Mouse (Mus musculus) macrophage (primary cell): ENCODE measurements around the gene Sgk1. TPM values are rescaled to one million over a fixed set of nuclear protein-coding genes. Genes with fewer than 3 reads are reported as not detected.
A peak's percentile ranks its signal among the peaks of the same experiment; 100 is the strongest.
"Not testable (repeated sequence)": the region's sequence is repeated elsewhere in the genome, so short reads cannot be mapped to it uniquely, and the experiment has no call there.

Experiments
- H3K27ac ChIP-seq: fragments of 350-480 bp; formaldehyde crosslinking; 2 replicates; pipeline ENCODE4 v1.9.0; 2021
- H3K36me3 ChIP-seq: fragments of 350-480 bp; formaldehyde crosslinking; 2 replicates; pipeline ENCODE4 v1.9.0; 2021; ENCODE audit errors: inconsistent target
- H3K4me3 ChIP-seq: fragments of 350-480 bp; formaldehyde crosslinking; 2 replicates; pipeline ENCODE4 v1.9.0; 2021; ENCODE audit errors: inconsistent target
- H3K79me2 ChIP-seq: fragments of 350-480 bp; formaldehyde crosslinking; 2 replicates; pipeline ENCODE4 v1.9.0; 2021; ENCODE audit errors: inconsistent target
- WGBS: methylation state at CpG from one replicate; pipeline ENCODE4 v1.1.7; 2026; ENCODE audit warnings: inconsistent platforms; ENCODE audit not compliant: missing documents; 5-methylcytosine and 5-hydroxymethylcytosine counted together
- polyA plus RNA-seq: library from polyadenylated mRNA; stranded (reverse); fragments of 250-400 nt; gene quantifications from 3 replicates; pipeline ENCODE4 v1.2.4, GENCODE M21; 2018; ENCODE audit warnings: inconsistent platforms

The Sgk1 gene
- polyA plus RNA-seq, 1 experiment from 2014 or later = 76.1 TPM

- H3K79me2 ChIP-seq = no peaks in the 10 kb centered on the region
- no peaks in the 10 kb centered on the region for H3K36me3 ChIP-seq
- WGBS = 98% methylated on average over 4 of the region's 4 CpGs
Measured at GRCm38 (mm10) chr10:21892104-21892503, 10.1 kb downstream of the Sgk1 start.

GRCm38 (mm10) chr10:21898417-21898816 is 16.4 kb downstream of the Sgk1 start:
- Histone ChIP-seq H3K27ac (no peak overlapping the region), H3K36me3 (no peaks in the 10 kb centered on the region)
- WGBS = 90% methylated on average over 4 of the region's 4 CpGs

More at GRCm38 (mm10) chr10:21892104-21892503, 10.1 kb downstream of the Sgk1 start:
- Histone ChIP-seq H3K27ac (no peak overlapping the region), H3K4me3 (no peak overlapping the region)

GRCm38 (mm10) chr10:21898851-21899250 is 16.9 kb downstream of the Sgk1 start:
- not testable (repeated sequence) for H3K27ac ChIP-seq, H3K79me2 ChIP-seq, H3K36me3 ChIP-seq, H3K4me3 ChIP-seq
- 95% methylated on average over 17 of the region's 17 CpGs for WGBS

More at GRCm38 (mm10) chr10:21898417-21898816, 16.4 kb downstream of the Sgk1 start:
- no peaks in the 10 kb centered on the region for H3K79me2 ChIP-seq
- no peak overlapping the region for H3K4me3 ChIP-seq

- H3K27ac ChIP-seq = no peak overlapping the region
- no peaks in the 10 kb centered on the region for H3K36me3 ChIP-seq
- 89% methylated on average over 3 of the region's 3 CpGs for WGBS
- no peaks in the 10 kb centered on the region for H3K79me2 ChIP-seq
- no peak overlapping the region for H3K4me3 ChIP-seq
Measured at GRCm38 (mm10) chr10:21899397-21899796, 17.4 kb downstream of the Sgk1 start.

GRCm38 (mm10) chr10:21902152-21903140 is 20.5 kb downstream of the Sgk1 start:
- Histone ChIP-seq H3K79me2 (no peaks in the 10 kb centered on the region), H3K36me3 (no peaks in the 10 kb centered on the region), H3K27ac (no peak overlapping the region), H3K4me3 (no peak overlapping the region)
- WGBS = 44% methylated on average over 10 of the region's 10 CpGs

GRCm38 (mm10) chr10:21904151-21904550 is 22.2 kb downstream of the Sgk1 start:
- no peaks in the 10 kb centered on the region for H3K79me2 ChIP-seq
- H3K4me3 ChIP-seq = no peak overlapping the region
- H3K27ac ChIP-seq = no peak overlapping the region
- WGBS = 88% methylated on average over 2 of the region's 2 CpGs
- H3K36me3 ChIP-seq = no peaks in the 10 kb centered on the region

GRCm38 (mm10) chr10:21905616-21906015 is 23.6 kb downstream of the Sgk1 start:
- WGBS = 88% methylated on average over 1 of the region's 1 CpGs
- no peak overlapping the region for H3K27ac ChIP-seq
- H3K36me3 ChIP-seq = no peaks in the 10 kb centered on the region
- no peak overlapping the region for H3K4me3 ChIP-seq
- H3K79me2 ChIP-seq = no peaks in the 10 kb centered on the region

- WGBS = 9% methylated on average over 5 of the region's 5 CpGs
Measured at GRCm38 (mm10) chr10:21906894-21907446, 25.0 kb downstream of the Sgk1 start.

GRCm38 (mm10) chr10:21907784-21908183 is 25.8 kb downstream of the Sgk1 start:
- Histone ChIP-seq H3K27ac (peak overlapping the region; percentile 35), H3K36me3 (no peaks in the 10 kb centered on the region), H3K4me3 (no peak overlapping the region), H3K79me2 (no peaks in the 10 kb centered on the region)
- WGBS = 40% methylated on average over 3 of the region's 3 CpGs

More at GRCm38 (mm10) chr10:21906894-21907446, 25.0 kb downstream of the Sgk1 start:
- H3K79me2 ChIP-seq = no peaks in the 10 kb centered on the region
- peak overlapping the region; percentile 35 for H3K27ac ChIP-seq
- H3K36me3 ChIP-seq = no peaks in the 10 kb centered on the region
- H3K4me3 ChIP-seq = no peak overlapping the region

- Histone ChIP-seq H3K4me3 (no peak overlapping the region), H3K27ac (no peak overlapping the region), H3K36me3 (no peaks in the 10 kb centered on the region), H3K79me2 (no peaks in the 10 kb centered on the region)
- WGBS = 14% methylated on average over 1 of the region's 1 CpGs
Measured at GRCm38 (mm10) chr10:21908686-21909085, 26.7 kb downstream of the Sgk1 start.

- Histone ChIP-seq H3K27ac (no peak overlapping the region), H3K36me3 (no peaks in the 10 kb centered on the region), H3K79me2 (no peaks in the 10 kb centered on the region), H3K4me3 (no peak overlapping the region)
- WGBS = 93% methylated on average over 9 of the region's 9 CpGs
Measured at GRCm38 (mm10) chr10:21910334-21910733, 28.4 kb downstream of the Sgk1 start.

GRCm38 (mm10) chr10:21911303-21911947 is 29.4 kb downstream of the Sgk1 start:
- Histone ChIP-seq H3K27ac (no peak overlapping the region), H3K36me3 (no peaks in the 10 kb centered on the region), H3K79me2 (no peaks in the 10 kb centered on the region), H3K4me3 (no peak overlapping the region)
- 91% methylated on average over 10 of the region's 10 CpGs for WGBS

GRCm38 (mm10) chr10:21914751-21915150 is 32.8 kb downstream of the Sgk1 start:
- WGBS = 88% methylated on average over 1 of the region's 1 CpGs
- Histone ChIP-seq H3K27ac (no peak overlapping the region), H3K79me2 (no peaks in the 10 kb centered on the region), H3K36me3 (no peaks in the 10 kb centered on the region), H3K4me3 (no peak overlapping the region)

- H3K36me3 ChIP-seq = no peaks in the 10 kb centered on the region
- H3K27ac ChIP-seq = no peak overlapping the region
- H3K79me2 ChIP-seq = no peaks in the 10 kb centered on the region
- no peak overlapping the region for H3K4me3 ChIP-seq
- 86% methylated on average over 11 of the region's 11 CpGs for WGBS
Measured at GRCm38 (mm10) chr10:21916301-21917071, 34.5 kb downstream of the Sgk1 start.
